Mouse (Mus musculus) monocyte, adult 5-6 weeks (primary cell): Measurements from ENCODE around the gene Dph1. TPM values are rescaled to one million over a fixed set of nuclear protein-coding genes. Genes with fewer than 3 reads are reported as not detected.
A peak's percentile ranks its signal among the peaks of the same experiment; 100 is the strongest.

ENCODE experiments used
- ATAC-seq: fragments of 153-309, 156-312 bp; replicated peaks from 2 replicates; pipeline ENCODE4 v1.8.0; 2017; ENCODE audit warnings: mild to moderate bottlenecking; ENCODE audit not compliant: low TSS enrichment, insufficient number of reproducible peaks, severe bottlenecking, poor library complexity, low FRiP score
- total RNA-seq: library from RNA; stranded (forward); fragments of 200-1000, 200-491, 200-594 nt; gene quantifications from 3 replicates; pipeline ENCODE4 v1.2.3, GENCODE M21; 2017

Dph1 gene
- total RNA-seq = 3.0 to 22.9 TPM (median 3.2 TPM) in 3 replicates

DNA sequence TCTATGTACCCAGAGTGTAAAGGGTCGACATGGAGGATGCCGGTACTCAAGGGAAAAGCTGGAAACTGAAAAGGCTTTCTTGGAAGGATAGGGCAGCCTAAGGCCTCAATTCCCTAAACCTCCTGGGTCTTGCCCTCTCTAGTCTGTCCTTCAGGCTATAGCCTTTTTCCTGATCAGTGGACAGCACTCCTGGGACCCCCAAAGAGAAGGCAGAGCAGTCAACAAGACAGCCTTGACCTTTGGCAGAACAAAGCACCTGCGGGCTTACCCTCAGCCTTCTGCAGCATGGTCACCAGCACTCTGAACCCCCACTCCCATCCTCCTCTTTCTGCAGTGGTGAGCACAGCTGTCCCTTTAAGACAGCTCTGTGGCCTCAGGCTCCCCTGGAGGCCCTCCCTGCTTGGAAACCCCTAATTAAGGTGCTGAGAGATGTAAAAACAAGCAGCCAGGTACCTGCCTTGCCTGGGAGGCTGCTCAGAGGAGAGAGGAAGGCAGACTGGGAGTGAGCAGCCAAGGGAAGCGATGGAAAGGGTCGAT lies at the start of gene Dph1:
Gene Dph1 (minus strand): TSS at position 337 of the 537 bp plus-strand sequence.
- ATAC-seq = no peak

DNA sequence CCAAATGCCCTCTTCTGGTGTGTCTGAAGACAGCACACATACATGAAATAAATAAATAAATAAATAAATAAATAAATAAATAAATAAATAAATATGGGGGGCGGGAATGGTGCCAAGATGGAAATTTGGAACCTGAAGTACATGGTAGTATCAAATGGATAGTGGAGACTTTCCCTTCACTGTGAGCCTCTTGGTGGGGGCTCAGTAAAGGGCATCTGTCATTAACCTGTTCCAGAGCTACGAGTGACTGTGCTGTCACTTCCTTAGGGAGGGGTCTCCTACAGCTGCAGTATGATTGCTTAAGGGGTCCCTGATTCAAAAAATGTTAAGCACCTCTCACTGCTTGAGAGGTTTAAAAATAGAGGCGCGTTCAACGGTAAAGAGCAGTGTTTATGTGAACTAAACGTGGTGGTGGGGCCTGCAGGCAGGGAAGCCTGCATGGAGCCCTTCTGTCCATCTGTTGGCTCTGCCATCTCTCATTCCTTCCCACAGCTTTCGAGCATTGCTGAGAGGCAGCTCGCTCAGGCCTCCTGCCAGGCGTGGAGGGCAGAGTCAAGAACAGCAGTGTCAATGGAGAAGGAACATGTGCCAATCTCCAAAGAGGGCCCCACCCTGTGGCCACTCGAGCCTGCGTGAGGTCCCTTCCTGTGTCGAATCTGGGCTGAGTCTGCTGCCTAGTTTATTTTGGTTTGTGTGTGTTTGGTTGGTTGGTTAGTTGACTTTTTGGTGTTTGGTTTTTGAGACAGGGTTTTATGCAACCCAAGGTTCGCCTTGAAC lies 49.3 kb upstream of the Dph1 start:
- peak; percentile 79 for ATAC-seq

DNA sequence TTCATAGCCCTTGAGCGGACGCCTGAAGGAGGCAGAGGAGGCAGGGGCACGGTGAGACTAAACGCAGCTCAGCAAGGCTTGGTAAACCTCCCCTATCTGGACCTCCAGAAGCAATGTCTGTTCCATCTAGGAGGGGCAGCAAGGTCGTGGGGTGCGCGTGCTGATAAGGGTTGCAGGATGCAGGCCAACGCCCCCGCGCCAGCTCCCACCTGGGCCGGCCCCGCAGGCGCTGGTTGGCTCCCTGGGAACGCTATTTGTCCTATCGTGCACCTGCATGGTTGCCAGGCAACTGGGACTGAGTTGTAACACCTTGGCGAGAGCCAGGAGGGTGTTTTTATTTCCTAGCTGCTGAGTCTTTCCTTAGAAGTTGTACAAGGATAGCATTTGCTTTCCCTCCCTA lies 43.7 kb upstream of the Dph1 start:
- ATAC-seq = no peak

DNA sequence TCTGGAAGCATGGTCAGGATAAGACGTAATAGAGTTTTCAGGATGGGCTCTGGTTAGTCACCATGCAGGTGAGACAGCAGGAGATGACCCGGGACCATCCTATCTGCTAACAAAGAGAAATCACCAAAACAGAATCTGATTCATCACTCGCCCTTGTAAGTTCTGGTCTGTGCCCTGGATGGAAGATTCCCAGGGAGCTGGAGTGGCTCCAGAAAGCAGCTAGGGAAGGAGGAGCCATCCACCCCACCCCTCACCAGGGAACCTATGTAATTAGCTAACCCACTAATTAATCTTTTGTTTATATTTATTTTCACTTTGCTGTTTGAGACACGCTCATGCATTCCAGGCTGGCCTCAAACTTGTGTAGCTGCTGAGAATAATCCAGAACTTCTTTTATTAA lies 41.4 kb upstream of the Dph1 start:
- ATAC-seq = no peak

DNA sequence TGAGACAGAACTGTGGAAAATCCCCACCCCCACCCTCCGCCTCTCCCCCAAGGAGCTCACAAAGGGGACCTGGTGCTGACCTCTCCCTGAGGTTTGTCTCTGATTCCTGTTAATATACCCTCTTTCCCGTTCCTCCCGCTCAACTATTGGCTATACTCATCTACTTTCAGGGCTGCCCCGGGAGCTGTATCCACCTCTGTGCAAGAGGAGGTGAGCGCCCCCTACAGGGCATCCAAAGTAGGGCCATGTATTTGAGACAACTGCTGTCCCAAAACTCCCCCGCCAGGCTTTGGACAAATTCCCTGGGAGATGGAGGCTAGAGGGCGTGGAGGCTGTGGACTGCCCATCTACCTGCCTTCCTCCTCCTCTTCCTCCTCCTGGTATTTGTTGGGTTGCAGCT lies 40.7 kb upstream of the Dph1 start:
- 0 out of 2 replicates have a peak, but pooled peaks have one; percentile 56 for ATAC-seq

DNA sequence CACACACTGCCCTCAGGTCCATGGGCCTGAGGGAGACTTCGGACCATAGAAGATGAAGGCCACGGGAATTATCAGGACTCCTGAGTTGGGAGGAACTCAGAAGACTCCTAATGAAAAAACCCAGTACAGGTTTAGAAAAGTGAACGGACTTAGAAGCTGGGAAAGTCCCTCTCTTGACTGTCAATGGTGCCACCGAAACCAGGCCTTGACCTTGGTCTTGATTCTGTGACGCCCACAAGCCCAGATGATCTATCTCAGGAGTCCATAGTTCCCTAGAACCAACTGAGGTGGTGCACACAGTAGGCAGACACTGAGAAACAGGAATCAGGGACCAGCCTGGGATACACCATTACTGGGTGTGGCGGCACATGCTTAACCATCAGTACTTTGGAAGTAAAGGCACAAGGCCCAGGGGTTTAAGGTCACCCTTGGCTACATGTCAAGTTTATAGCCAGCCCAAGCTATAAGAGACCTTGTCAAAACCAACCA lies 39.3 kb upstream of the Dph1 start:
- ATAC-seq = no peak

DNA sequence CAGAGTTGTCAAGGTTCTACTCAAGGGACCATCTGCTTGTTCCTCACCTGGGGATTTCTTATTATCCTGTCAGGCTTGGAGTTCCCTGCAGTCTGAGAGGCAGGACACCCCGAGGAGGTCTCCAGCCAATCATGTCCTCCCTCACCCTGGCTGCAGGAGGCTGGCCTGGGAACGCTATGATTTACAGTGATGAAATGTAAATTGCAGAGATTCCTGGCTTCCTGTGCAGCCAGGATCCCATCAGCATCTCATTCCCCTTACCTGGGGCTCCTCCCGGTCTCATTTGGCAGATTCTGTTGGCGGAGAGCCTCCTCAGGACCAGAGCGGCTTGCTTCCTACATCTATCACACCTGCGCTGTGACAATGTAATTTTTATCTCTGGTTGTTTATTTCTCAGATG lies 38.2 kb upstream of the Dph1 start:
- ATAC-seq = no peak

DNA sequence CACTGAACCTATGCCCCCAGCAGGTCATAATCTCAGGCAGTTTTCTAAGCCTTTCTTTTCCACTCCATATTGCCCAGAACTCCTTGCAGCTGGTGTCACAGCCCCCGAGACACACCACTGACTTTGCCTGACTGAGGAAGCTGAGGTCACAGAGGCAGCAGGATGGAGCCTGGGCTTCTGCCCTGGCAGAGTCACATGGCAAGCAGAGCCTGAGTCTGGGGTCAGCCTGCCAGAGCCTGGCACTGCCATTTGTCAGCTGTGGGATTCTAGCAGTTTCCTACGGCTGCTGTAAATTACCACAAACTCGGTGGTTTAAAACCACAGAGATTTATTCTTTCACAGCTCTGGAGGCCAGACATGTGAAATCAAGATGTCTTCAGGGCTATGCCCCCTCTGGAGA lies 36.6 kb upstream of the Dph1 start:
- ATAC-seq = no peak

DNA sequence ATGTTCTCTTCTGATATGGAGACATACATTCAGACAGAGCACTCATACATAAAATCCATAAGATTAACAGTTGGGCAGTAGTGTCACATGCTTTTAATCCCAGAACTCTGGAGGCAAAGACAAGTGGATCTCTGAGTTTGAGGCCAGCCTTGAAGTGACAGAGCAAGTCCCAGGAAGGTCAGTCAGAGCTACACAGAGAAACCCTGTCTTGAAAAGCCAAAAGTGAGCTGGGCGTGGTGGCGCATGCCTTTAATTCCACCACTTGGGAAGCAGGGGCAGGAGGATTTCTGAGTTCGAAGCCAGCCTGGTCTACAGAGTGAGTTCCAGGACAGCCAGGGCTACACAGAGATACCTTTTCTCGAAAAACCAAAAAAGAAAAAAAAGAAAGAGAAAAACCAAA lies 33.8 kb upstream of the Dph1 start:
- ATAC-seq = no peak

DNA sequence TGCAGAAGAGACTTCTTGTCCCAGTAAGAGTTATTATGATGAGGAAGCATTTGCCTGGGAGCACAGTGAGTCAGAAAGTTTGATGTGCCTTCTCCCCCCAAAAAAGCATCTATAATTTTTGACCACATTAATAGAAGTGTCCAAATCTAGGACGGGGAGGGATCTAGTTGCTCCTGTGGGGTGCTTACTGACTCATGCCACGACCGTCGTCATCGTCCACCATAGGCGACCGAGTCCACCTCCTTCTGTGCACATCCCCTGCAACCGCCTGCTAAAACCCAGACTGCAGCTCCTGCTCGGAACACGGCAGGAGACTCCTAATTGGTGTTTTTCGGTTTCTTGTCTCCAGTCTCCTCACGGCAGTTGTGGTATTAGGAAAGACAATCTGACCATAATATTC lies 33.0 kb upstream of the Dph1 start:
- no peak for ATAC-seq

DNA sequence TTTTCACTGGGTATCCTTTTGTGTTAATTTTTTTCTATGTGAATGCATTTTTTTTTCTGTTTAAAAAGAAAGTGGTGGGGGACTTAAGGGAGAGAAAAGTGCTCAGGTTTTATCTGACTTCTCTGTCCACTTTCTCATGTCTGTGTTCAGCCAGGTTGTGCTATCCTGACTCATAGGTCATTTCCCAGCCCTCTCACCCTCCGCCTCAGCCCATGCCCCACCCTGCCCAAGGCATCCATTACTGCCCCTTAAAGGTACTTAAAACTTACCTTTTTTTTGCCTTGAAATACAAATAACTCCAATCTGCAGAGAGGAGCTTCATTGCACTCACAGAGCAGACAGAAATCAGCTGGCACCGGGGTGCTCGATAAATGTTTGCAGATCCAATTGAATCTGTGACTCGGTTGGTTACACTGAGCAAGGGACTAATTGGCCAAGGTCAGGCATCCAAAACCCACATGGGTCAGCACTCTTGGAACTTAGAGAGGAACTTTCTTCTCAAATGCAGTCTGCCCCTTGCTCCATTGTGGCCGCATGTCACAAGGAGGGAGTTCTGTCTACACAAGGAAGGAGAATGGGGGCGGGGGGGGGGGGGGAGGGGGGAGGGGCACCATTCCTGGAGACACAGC lies 29.6 kb upstream of the Dph1 start:
- no peak for ATAC-seq

DNA sequence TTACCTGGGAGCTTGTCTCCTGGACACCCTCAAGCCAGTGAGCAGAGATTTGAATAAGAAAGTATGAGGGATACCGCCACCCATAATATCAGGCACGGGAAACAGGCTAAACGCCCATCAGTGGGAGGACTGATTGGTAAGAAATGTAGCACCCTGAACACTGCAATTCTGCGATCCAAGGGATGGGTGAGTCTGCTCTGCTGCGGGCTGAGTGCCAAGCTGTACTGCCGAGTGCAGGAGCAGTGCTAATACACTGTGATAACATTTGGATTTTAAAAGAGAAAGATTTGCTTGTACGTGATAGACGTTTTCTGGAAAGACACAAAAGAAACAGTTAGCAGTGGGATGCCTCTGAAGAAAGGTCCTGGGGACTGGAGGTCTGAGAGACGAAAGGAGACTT lies 29.1 kb upstream of the Dph1 start:
- no peak for ATAC-seq

DNA sequence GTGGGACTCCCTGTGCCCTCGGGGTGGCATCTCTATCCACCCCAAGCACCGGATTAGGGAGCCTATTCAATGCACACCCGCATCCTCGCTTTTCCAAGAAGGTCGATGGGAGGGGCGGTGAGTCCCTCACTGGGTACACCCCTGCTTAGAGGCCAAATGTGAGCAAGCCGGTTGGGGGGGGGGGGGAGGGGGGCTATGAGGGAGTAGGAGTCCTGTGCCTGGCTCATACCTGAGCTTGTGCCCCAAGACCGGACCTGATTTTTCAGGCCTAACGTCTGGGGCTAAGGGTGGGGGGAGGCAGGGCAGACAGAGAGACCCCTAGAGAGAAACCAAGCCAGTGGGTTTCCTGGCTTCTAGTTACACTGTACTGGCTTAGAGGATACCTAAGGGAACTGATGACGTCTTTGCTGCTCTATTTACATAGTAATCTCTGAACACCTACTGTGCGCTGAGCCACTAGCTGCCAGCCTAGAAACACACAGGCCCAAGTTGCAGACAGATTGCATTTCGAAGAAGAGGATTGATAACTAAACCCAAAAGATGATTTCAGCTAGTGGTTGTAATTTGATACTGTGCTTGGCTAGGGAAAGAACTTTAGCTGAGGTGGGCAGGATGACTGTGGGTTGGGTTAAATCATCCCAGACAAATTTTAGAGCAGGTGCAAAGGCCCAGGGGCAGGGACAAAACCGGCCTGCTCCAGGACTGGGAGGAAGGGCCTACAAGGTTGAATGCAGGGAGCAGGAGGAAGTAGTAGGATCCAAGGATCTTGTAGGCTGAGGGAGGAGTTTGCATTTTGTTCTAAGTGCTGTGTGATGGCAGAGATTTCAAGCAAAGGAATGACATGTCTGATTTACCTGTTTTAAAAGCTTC lies 23.3 kb upstream of the Dph1 start:
- ATAC-seq = no peak

DNA sequence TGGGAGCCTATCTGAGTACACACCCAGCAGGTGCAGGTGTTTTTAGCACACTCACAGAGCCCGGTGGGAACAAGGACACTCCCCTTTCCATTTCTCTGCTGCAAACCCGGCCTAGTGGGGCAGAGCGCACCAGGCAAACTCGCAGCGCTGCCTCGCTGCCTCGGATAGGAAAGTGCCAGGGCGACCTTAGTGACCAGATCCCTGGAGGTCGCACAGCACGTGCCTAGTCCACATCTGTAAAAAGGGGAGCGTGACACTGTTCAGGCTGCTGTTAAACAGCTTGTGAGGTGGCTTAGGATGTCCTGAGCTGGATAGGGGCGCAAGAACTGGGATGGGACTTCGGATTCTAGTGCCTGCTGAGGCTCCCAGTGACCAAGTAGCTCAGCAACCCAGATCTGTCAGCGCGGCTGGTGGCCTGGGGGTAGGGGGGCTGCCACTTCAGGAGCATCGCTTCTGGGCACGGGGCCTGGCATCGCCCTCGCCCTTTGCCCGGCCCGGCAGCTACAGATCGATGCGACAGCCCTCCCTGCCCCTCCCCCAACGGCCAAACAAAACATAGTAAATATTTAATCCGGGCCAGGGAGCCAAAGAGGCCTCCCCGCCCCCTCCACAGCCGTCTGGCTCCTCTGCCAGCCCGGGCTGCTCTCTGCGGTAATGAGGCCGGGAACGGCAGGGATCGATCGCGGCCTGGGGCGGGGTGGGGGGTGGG lies 22.5 kb upstream of the Dph1 start:
- no peak for ATAC-seq

DNA sequence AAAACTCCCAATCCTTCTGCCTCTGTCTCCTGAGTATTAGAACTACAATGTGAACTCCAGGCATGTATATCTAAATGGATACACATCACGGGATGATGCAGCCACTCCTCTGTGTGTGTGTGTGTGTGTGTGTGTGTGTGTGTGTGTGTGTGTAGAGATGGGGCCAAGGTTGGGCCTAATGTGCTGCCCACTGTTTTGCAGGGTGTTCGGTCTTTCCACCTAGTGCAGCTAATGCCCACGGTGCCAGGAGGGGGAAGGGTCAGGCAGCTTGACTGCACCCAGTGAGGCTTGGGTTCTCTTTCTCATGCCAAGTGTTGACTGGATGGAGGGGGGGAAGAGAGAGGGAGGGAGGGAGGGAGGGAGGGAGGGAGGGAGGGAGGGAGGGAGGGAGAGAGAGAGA lies 21.8 kb upstream of the Dph1 start:
- ATAC-seq = no peak

DNA sequence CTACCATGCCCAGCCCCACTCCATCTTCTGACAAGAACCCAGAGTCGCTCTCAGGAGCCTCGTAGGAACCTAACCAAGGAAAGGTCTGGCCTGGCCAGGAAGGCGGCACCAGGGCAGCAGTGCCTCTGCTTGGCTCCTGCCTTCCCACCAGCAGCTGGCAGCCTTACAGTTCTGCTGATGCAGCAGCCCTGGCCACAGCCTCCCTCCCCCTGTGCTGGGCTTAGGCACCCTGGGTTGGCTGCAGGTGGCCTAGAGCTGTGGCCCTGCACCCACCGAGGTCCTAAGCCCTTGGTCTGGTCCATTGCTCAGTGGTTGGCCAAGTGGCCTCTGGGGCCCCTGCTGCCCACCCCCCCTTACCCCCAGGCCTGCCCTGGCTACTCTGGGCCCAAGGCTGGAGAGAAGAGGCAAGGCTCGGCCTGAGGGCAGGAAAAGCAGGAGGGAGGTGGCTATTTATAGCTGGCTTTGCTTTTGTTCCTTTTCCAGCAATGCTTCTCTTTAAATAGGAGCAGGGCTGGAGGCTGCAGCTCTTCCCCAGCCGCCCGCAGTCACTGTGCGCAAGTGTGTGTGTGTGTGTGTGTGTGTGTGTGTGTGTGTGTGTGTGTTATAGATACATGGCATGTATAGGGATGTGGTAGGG lies 21.1 kb upstream of the Dph1 start:
- no peak for ATAC-seq

DNA sequence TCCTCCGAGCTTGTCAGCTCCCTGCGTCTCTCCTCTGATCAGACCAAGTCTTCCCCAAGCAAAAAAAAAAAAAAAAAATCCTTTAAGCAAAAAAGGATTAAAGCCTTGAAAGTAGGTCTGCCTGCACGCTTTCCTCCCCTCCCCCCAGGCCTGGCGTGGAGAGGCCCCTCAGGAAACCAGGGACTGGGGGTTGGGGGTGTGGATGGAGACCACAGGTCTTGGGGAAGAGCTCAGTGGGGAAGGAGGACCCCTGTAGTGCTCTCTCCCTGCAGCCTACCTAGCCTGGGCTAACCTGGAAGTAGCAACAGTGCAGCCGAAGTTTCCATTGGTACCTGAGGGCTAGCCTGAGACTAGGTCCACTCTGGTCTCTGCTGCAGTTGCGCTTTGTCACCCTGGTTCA lies 19.7 kb upstream of the Dph1 start:
- no peak for ATAC-seq

DNA sequence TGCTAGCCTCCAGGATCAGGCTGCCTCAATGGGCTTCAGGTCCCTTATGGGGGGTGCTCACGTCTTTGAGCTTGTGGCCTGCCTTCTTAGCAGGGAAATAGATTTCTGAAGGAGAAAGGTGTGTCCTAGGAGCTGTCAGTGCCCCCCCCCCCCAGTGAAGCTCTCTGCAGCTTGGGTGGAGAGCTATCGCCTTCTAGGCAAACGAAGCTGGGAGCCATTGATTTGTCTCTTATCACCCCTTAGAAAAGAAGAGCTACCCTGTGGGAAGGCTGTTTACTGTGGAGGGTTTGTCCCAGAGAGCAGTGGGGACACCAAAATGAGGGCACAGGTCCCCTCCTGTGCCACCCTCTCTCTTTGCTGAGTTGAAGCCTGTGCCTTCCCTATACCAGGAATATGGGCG lies 19.1 kb upstream of the Dph1 start:
- no peak for ATAC-seq
